Mouse (Mus musculus) C2C12 (cell line): Measurements from ENCODE around the gene Itpripl2. TPM values are rescaled to one million over a fixed set of nuclear protein-coding genes. Genes with fewer than 3 reads are reported as not detected.

Experiments
- H3K27me3 ChIP-seq: one replicate; pipeline ENCODE4 v1.6.1; 2011; ENCODE audit not compliant: control insufficient read depth, insufficient read depth, insufficient read length
- H3K36me3 ChIP-seq: one replicate; pipeline ENCODE4 v1.6.1; 2011; ENCODE audit not compliant: control insufficient read depth, insufficient read depth
- H3K4me3 ChIP-seq: one replicate; pipeline ENCODE4 v1.5.1; 2011; ENCODE audit warnings: mild to moderate bottlenecking, control low read depth; ENCODE audit not compliant: poor library complexity, insufficient read depth, severe bottlenecking
- H3K79me2 ChIP-seq: one replicate; pipeline ENCODE4 v1.6.1; 2011; ENCODE audit not compliant: control insufficient read depth, insufficient read depth
- H3K79me3 ChIP-seq: one replicate; pipeline ENCODE4 v1.6.1; 2011; ENCODE audit warnings: low read depth, control low read depth
- H3ac ChIP-seq: one replicate; pipeline ENCODE3; 2011; ENCODE audit warnings: low read depth; ENCODE audit not compliant: control insufficient read depth, insufficient read length
- CEBPB ChIP-seq: IDR thresholded peaks from one replicate; pipeline ENCODE4 v1.6.1; 2011; ENCODE audit warnings: low read depth, mild to moderate bottlenecking, control low read depth, moderate library complexity
- CTCF ChIP-seq: IDR thresholded peaks from one replicate; pipeline ENCODE4 v1.5.1; 2011; ENCODE audit not compliant: control insufficient read depth, insufficient read depth, insufficient read length
- FOSL1 ChIP-seq: IDR thresholded peaks from one replicate; pipeline ENCODE4 v1.8.0; 2011; ENCODE audit warnings: mild to moderate bottlenecking, low read length; ENCODE audit not compliant: poor library complexity, insufficient read depth, severe bottlenecking
- MAX ChIP-seq: IDR thresholded peaks from one replicate; pipeline ENCODE4 v1.6.1; 2011; ENCODE audit warnings: mild to moderate bottlenecking, control low read depth
- MYOD1 ChIP-seq: IDR thresholded peaks from one replicate; pipeline ENCODE4 v1.6.1; 2011; ENCODE audit warnings: low read depth; ENCODE audit not compliant: control insufficient read depth, insufficient read length
- MYOG ChIP-seq: IDR thresholded peaks from one replicate; pipeline ENCODE4 v1.6.1; 2011; ENCODE audit not compliant: control insufficient read depth, insufficient read length; ENCODE audit errors: extremely low read depth
- USF1 ChIP-seq: IDR thresholded peaks from one replicate; pipeline ENCODE4 v1.6.1; 2011; ENCODE audit warnings: low read depth, mild to moderate bottlenecking, control low read depth, moderate library complexity
- polyA plus RNA-seq: library from polyadenylated mRNA; unstranded; fragments of >200 nt; fragmentation: generic; extraction: Trizol; gene quantifications from one replicate; pipeline ENCODE4 v1.2.1, GENCODE M21; 2012; ENCODE audit warnings: missing spikeins

Itpripl2 gene
- polyA plus RNA-seq, 1 experiment, result 23.0 TPM

DNA sequence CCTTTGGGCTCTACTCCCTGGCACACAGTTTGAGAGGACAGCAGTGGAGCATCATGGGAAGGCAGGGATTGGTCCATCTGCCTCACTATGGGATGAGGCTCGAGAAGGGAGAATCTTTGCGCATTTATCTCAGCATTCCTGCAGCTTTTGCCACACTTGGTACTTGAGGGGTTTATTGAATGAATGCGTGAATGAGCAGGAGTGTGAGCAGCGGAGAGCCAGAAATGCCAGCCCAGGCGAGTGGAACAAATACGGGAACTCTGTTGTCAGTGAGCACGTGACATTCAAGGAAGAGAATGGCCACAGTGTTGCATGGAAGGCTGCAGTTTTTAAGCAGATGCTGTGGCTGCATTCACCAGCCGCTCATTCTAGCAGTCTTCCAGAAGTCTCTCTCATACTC is 10.6 kb upstream of the Itpripl2 start:
- Histone ChIP-seq H3K36me3 (no peaks in the 10 kb centered on the region), H3K4me3 (no peak overlapping the region), H3K27me3 (no peaks in the 10 kb centered on the region), H3K79me3 (no peaks in the 10 kb centered on the region), H3K79me2 (no peaks in the 10 kb centered on the region), H3ac (no peak overlapping the region)
- TF ChIP-seq CEBPB, result no peak
- no peak for TF ChIP-seq FOSL1

DNA sequence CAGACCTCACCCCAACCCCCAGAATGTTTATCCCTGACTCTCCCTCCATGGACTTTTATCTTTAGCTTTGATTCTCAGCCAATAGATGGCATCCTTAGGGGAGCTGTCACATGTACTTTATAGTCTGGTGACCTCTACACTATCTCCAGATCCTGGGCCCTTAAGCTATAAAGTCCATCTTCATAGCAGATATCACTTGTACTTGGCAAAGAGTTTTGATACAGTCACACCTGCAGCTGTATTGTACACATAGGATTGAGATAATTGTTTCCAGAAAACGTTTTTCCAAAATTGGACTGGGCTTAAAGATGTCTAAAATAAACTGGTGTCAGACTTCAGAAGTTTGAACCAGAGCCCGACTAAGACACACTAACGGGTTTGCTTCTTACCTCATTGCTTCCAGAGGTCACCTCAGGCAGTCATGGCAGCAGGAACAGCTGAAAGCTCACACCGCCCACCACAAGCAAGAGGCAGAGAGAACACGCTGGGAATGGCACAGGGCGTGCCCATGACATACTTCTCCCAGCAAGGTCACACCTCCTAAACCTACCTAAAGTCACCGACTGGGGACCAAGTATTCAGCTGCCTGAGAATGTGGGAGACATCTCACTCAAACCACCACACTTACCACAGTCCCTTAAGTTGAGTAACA is 8.1 kb upstream of the Itpripl2 start:
- TF ChIP-seq CEBPB (no peak), MYOD1 (no peak), MAX (no peak), CTCF (no peak), MYOG (no peak), FOSL1 (no peak), USF1 (no peak)
- Histone ChIP-seq H3K27me3 (no peaks in the 10 kb centered on the region), H3K79me3 (no peaks in the 10 kb centered on the region), H3K4me3 (no peak overlapping the region), H3ac (no peak overlapping the region), H3K36me3 (no peaks in the 10 kb centered on the region), H3K79me2 (no peaks in the 10 kb centered on the region)

DNA sequence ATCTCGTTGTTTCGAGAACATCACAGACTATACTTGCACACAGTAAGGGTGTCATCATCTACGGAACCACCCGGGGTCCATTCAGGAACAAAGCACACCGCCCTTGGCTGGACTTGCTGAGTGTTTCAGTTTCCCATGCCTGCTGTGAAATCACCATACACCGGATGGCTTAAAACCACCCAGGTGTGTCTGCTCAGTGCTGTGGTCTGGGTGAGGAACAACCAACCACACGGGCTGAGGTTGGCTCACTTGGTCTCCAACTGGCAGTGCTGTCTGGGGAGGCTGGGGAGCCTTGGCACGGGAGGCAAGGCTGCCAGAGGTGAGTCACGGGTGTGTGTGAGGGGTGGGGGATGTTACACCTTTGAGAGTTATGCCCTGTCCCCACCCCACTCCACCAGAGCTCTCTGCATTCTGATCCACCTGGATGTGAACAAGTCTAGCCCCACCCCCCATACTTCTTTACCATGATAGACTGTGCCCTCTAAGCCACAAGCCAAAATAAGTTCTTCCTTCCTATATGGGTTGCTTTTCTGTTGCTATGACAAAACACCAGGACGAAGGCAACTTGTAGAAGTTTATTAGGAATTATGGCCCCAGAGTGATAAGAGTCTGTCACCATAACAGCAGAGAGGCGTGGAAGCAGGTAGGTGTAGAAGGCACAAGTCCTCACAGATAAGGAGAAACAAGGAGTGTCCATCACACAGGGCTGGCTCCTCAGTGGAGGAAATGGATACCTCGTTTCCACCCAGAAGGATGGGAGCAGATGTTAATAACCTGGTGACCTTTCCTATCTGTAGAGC is 7.4 kb upstream of the Itpripl2 start:
- Histone ChIP-seq H3K79me2 (no peaks in the 10 kb centered on the region), H3ac (no peak overlapping the region)

DNA sequence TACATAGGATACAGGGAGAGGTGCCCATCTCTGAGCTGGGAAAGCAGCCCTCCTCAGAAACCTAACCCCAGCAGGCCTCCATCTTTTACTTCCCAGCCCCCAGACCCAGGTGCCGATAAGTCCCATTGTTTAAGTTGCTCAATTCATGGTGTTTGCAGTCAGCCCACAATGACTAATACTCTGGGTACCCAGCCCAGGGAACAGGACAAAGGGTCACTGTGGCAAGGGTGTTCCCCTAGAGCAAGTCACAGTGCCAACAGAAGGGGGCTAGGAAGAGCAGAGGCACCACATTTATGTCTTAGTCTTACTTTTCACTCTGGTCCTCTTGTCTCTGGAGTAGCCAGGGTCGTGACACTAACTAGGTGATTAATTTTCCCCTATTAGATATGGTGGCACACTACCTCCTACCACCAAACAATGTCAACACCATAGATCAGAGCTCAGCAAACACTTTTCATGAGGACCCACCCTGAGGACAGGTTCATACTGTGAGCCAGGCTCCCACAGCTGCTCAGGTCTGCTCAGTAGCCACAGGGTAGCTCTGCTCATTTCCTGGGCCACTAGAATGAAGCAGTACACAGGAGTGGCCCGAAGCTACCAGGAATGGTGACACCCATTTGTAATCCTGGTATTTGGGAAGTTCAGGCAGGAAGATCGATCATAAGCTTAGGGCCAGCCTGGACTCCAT is 3.3 kb upstream of the Itpripl2 start:
- no peaks in the 10 kb centered on the region for H3K27me3 ChIP-seq
- H3K79me2 ChIP-seq, result peaks cover 24% of the 10 kb centered on the region
- no peak overlapping the region for H3K4me3 ChIP-seq
- no peaks in the 10 kb centered on the region for H3K36me3 ChIP-seq
- TF ChIP-seq MYOD1 (no peak), MAX (no peak), FOSL1 (no peak), USF1 (no peak), CEBPB (no peak), MYOG (no peak), CTCF (no peak)
- H3K79me3 ChIP-seq, result peaks cover 12% of the 10 kb centered on the region
- H3ac ChIP-seq, result no peak overlapping the region

More for the DNA sequence above, 7.4 kb upstream of the Itpripl2 start:
- H3K27me3 ChIP-seq, result no peaks in the 10 kb centered on the region
- no peak overlapping the region for H3K4me3 ChIP-seq
- no peaks in the 10 kb centered on the region for H3K79me3 ChIP-seq
- H3K36me3 ChIP-seq, result no peaks in the 10 kb centered on the region
- no peak for TF ChIP-seq MYOG
- TF ChIP-seq FOSL1, result no peak
- no peak for TF ChIP-seq CTCF
- TF ChIP-seq CEBPB, result no peak
- TF ChIP-seq USF1, result no peak
- no peak for TF ChIP-seq MAX
- no peak for TF ChIP-seq MYOD1

DNA sequence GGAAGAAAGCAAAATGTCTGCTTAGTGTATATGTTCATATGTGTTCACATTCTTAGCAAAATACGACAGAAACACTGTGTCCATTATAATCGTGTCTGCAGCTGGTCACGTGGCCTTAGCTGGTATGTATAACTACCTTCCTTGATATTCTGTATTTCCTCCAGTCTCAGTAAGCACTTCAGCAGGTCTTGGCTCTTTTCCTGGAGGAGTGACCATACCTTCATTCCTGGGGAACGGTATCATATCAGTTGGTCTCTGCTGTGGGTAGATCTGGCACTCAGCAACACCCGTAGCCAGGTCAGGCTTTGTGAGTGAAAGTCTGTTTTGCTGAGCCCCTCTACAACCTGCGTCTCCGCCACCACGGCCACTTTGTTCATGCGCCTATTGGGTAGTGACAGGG is 2.1 kb upstream of the Itpripl2 start:
- peaks cover 24% of the 10 kb centered on the region for H3K79me3 ChIP-seq
- peaks cover 36% of the 10 kb centered on the region for H3K79me2 ChIP-seq
- no peak overlapping the region for H3K4me3 ChIP-seq
- no peak overlapping the region for H3ac ChIP-seq
- peak; percentile 53 for TF ChIP-seq USF1
- TF ChIP-seq MYOD1, result no peak
- no peak for TF ChIP-seq CEBPB
- no peak for TF ChIP-seq MAX
- no peak for TF ChIP-seq FOSL1
- H3K36me3 ChIP-seq, result peaks cover 11% of the 10 kb centered on the region
- H3K27me3 ChIP-seq, result no peaks in the 10 kb centered on the region
